Mouse (Mus musculus) ES-E14 (cell line): ENCODE data around the gene Musk. TPM values are rescaled to one million over a fixed set of nuclear protein-coding genes. Genes with fewer than 3 reads are reported as not detected.

Experiments used
- DNase-seq: peaks from one replicate; pipeline ENCODE4 v3.0.0-alpha.2; 2013; ENCODE audit warnings: low read depth, low spot score
- H3K27ac ChIP-seq: 2 replicates; pipeline ENCODE4 v1.5.1; 2012; ENCODE audit warnings: low read depth, mild to moderate bottlenecking, low read length, moderate library complexity, mixed read lengths; ENCODE audit not compliant: poor library complexity, insufficient read depth, severe bottlenecking
- H3K36me3 ChIP-seq: 2 replicates; pipeline ENCODE4 v1.6.1; 2012; ENCODE audit warnings: mild to moderate bottlenecking, low read length, moderate library complexity, mixed read lengths; ENCODE audit not compliant: control insufficient read depth, poor library complexity, insufficient read depth, severe bottlenecking
- H3K4me1 ChIP-seq, 2 experiments: fragments of 150-350 bp in 1 of 2; sonication (generic) in 1 of 2; 2 replicates each; pipeline ENCODE4 v1.6.1; 2012; ENCODE audit warnings: low read length in 2 of 2, mild to moderate bottlenecking in 1 of 2, mixed read lengths in 1 of 2; ENCODE audit not compliant: control insufficient read depth in 2 of 2, insufficient read depth in 2 of 2, poor library complexity in 1 of 2
- H3K4me3 ChIP-seq, 2 experiments: fragments of 150-350 bp in 1 of 2; sonication (generic) in 1 of 2; 2 replicates each; pipeline ENCODE4 v1.5.1; 2012; ENCODE audit warnings: low read length in 2 of 2, low read depth in 1 of 2, mild to moderate bottlenecking in 1 of 2, mixed read lengths in 1 of 2; ENCODE audit not compliant: insufficient read depth in 1 of 2, poor library complexity in 1 of 2, severe bottlenecking in 1 of 2
- H3K9ac ChIP-seq: 2 replicates; pipeline ENCODE4 v1.6.1; 2012; ENCODE audit warnings: low read depth, mild to moderate bottlenecking, low read length, mixed read lengths; ENCODE audit not compliant: poor library complexity, insufficient read depth, severe bottlenecking
- H3K9me3 ChIP-seq: fragments of 150-350 bp; sonication (generic); 2 replicates; pipeline ENCODE4 v1.6.1; 2012; ENCODE audit warnings: low read depth, mild to moderate bottlenecking, low read length; ENCODE audit not compliant: control insufficient read depth, insufficient read depth
- CHD2 ChIP-seq: IDR thresholded peaks from 2 replicates; pipeline ENCODE4 v1.6.1; 2014; ENCODE audit warnings: mild to moderate bottlenecking, low read depth, low read length, inconsistent platforms
- HCFC1 ChIP-seq: IDR thresholded peaks from 2 replicates; pipeline ENCODE4 v1.6.1; 2012; ENCODE audit warnings: low read length, inconsistent platforms, borderline replicate concordance; ENCODE audit not compliant: insufficient read depth
- MAFK ChIP-seq: IDR thresholded peaks from 2 replicates; pipeline ENCODE4 v1.6.1; 2014; ENCODE audit warnings: mild to moderate bottlenecking, low read depth, low read length, inconsistent platforms; ENCODE audit not compliant: insufficient read depth
- ZC3H11A ChIP-seq: IDR thresholded peaks from 2 replicates; pipeline ENCODE4 v1.6.1; 2012; ENCODE audit warnings: low read depth, mild to moderate bottlenecking, inconsistent platforms, low read length, borderline replicate concordance
- ZNF384 ChIP-seq: IDR thresholded peaks from 2 replicates; pipeline ENCODE4 v1.6.1; 2012; ENCODE audit warnings: low read depth, low read length, inconsistent platforms
- in situ Hi-C, 2 experiments: fragments of 600-800 bp; cut with MboI; formaldehyde crosslinking; loops; one replicate each; pipeline ENCODE4 v1.15.1; 2025; ENCODE audit warnings: low sequenced_read_pairs in 2 of 2, inconsistent platforms in 1 of 2; ENCODE audit not compliant: unreplicated experiment in 2 of 2
- total RNA-seq: library from RNA; depleted of rRNA; stranded (reverse); fragments of 300-350 nt; gene quantifications from 2 replicates; pipeline ENCODE4 v1.2.3, GENCODE M21; 2012

Gene Musk
- total RNA-seq, 1 experiment, result not detected

DNA sequence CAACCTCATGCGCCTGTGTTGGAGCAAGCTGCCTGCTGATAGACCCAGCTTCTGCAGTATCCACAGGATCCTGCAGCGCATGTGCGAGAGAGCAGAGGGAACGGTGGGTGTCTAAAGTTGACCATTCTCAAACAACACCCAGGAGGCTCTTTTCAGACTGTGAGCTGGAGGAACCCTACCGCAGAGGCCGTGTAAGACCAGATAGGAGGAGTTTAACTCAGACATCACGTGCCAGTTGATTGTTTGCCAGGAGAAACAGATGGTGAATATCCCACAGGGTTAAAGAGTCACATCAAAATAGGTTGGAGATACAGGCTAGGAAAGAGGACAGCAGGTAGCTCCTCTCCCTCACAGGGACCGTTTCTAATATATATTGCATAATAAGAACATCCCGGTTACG is 87.8 kb downstream of the Musk start:
- no peaks in the 10 kb centered on the region for H3K36me3 ChIP-seq
- no peaks in the 10 kb centered on the region for H3K9me3 ChIP-seq
- H3K9ac ChIP-seq, result no peak overlapping the region
- no peak for TF ChIP-seq MAFK
- TF ChIP-seq CHD2, result no peak
- no peak for TF ChIP-seq ZNF384
- TF ChIP-seq HCFC1, result no peak
- TF ChIP-seq ZC3H11A, result no peak
- no peaks in the 10 kb centered on the region for H3K4me1 ChIP-seq
- DNase-seq, result no peak
- no peak overlapping the region for H3K27ac ChIP-seq
- H3K4me3 ChIP-seq, result no peak overlapping the region
- in situ Hi-C loops, result no loop called here

DNA sequence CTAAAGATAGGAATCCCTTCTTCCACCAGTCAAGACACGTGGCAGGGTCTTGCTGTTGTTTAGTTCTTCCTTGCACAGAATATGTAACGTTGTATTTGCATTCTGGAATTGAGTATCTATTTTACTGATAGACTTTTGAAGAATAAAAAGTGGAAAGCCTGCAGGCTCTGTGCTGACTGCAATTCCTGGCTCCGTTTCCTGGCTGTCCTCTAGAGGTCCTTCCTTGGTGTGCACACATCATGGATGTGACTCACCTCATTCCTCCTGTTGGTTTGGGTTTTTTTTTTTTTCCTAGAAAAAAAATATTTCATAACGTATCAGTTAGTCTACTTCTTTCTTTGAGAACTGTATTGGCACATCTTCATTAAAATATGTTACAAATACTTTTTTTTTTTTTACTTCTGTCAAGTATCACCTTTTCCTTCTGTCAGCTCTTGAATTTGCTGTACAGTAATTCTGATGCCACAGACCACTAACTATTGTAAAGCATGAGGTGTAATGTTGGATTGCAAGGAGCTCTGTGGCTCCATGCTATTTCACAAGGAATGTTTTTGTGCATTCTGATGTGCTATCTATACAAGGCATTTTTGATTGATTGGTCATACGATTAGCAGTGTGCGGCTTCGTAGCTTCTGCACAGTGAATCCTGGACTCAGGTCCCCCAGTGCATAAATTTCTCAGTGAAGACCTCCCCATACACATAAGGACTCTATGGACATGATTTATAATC is 88.5 kb downstream of the Musk start:
- no peaks in the 10 kb centered on the region for H3K9me3 ChIP-seq
- H3K36me3 ChIP-seq, result no peaks in the 10 kb centered on the region
- H3K4me3 ChIP-seq, result no peak overlapping the region
- DNase-seq, result no peak
- no peak overlapping the region for H3K27ac ChIP-seq
- no peaks in the 10 kb centered on the region for H3K4me1 ChIP-seq
- no peak for TF ChIP-seq MAFK
- TF ChIP-seq ZC3H11A, result no peak
- no peak for TF ChIP-seq ZNF384
- no peak for TF ChIP-seq HCFC1
- no peak for TF ChIP-seq CHD2
- in situ Hi-C loops, result no loop called here
- H3K9ac ChIP-seq, result no peak overlapping the region

DNA sequence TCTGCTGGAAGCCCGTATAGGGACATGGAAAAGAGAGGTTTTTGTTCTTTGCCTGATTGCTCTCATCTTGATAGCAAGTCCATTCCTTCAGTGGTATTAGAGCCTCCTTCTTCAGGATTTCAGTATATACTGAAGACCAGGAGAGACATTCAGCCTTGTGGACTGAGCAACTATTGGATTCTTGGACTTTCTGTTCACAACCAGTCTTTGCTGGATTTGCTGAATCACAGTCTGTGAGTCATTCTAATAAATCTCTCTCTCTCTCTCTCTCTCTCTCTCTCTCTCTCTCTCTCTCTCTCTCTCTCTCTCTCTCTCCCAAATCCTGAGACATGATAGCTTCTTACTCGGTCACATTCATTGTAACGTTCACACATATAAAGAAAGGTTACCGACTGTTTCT is 93.4 kb downstream of the Musk start:
- Histone ChIP-seq H3K27ac (no peak overlapping the region), H3K9ac (no peak overlapping the region), H3K9me3 (no peaks in the 10 kb centered on the region), H3K4me3 (no peak overlapping the region), H3K36me3 (no peaks in the 10 kb centered on the region), H3K4me1 (no peaks in the 10 kb centered on the region)
- no peak for DNase-seq
- in situ Hi-C loops, result no loop called here
- TF ChIP-seq CHD2, result no peak

DNA sequence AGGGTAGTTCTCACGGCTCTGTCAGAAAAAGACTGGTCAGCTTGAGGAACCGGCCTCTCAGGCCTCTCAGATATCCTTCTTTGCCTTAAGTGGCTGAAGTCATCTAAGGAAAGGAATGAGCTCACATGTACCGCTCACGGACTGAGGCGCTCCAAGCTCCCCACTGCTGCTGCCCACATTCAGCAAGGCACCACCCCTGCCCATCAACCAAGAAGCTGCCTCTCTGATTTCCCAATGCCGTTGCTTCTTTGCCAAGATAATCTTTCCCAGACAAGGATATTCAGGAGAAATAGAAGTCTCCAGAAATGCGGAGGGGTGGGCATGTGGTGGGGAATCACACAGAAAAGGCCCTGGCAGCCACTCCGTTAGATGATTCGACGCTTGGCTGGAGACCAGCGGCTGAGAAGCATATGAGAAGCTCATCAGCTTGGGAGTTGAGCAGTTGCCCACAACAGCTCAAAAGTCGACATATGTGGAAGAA is 115.1 kb downstream of the Musk start:
- DNase-seq, result no peak
- Histone ChIP-seq H3K9me3 (no peaks in the 10 kb centered on the region), H3K4me3 (no peak overlapping the region), H3K27ac (no peak overlapping the region), H3K36me3 (no peaks in the 10 kb centered on the region), H3K9ac (no peak overlapping the region), H3K4me1 (no peaks in the 10 kb centered on the region)
- TF ChIP-seq ZC3H11A (no peak), MAFK (no peak), CHD2 (no peak), HCFC1 (no peak), ZNF384 (no peak)
- in situ Hi-C loops, result loop anchor here in 1 of 2 experiments (25.0 kb wide), 1 partner anchor 361 kb away; no protein-coding TSS in a partner anchor

DNA sequence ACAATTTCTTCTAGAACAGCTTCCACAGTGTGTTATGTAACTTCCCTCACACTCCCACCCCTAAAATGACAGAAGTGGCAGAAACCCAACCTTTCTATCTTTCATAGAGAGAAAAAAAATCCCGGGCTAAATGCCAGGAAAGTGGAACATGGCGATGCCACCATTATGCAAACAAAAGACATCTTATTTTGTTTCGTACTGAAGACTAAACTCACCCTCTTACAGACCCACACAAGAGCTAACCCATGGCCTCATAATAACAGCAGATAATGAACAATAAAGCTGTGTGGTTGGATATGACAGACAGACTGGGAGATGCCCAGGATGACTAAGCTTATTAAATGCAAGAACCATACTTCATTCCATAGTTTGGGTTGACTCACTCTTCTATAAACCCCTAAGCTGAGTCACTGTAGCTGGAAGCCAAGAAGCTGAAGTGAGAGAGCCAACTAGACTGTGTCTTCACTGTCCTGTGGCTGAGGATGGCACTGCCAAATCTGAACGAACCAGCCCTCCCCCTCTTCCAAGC is 116.3 kb downstream of the Musk start:
- in situ Hi-C loops, result loop anchor here in 1 of 2 experiments (25.0 kb wide), 1 partner anchor 360 kb away; no protein-coding TSS in a partner anchor
- H3K9ac ChIP-seq, result no peak overlapping the region
- H3K27ac ChIP-seq, result no peak overlapping the region
- H3K9me3 ChIP-seq, result no peaks in the 10 kb centered on the region
- TF ChIP-seq CHD2 (no peak), MAFK (no peak), ZNF384 (no peak), ZC3H11A (no peak), HCFC1 (no peak)
- no peaks in the 10 kb centered on the region for H3K4me1 ChIP-seq
- DNase-seq, result no peak
- no peak overlapping the region for H3K4me3 ChIP-seq
- no peaks in the 10 kb centered on the region for H3K36me3 ChIP-seq
